Mouse (Mus musculus) spleen, adult 12 weeks (tissue): ENCODE results near the gene Casc3.
"Not testable (repeated sequence)": the region's sequence is repeated elsewhere in the genome, so short reads cannot be mapped to it uniquely, and the experiment has no call there.

Source experiments
- DNase-seq: peaks from one replicate; pipeline ENCODE4 v3.0.0; 2022; ENCODE audit warnings: low spot score

Gene Casc3

DNA sequence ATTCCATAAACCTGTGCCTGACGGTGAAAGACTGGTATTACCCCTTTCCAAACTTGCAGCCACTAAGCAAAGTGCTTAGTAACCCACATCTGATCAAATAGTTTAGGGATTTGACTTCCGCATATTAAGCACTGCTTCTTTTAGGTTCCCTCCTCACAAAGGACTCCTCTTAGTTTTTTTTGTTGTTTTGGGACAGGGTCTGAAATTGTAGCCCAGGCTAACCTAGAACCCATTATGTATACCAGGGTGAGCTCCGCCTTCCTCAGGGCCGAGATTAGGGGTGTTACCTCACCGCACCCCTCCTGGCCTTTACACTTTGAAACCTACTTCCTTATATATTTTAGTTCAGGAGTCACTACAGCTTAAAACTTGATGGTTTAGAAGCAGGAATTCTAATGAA, 14.9 kb upstream of the Casc3 start:
- DNase-seq: no peak

DNA sequence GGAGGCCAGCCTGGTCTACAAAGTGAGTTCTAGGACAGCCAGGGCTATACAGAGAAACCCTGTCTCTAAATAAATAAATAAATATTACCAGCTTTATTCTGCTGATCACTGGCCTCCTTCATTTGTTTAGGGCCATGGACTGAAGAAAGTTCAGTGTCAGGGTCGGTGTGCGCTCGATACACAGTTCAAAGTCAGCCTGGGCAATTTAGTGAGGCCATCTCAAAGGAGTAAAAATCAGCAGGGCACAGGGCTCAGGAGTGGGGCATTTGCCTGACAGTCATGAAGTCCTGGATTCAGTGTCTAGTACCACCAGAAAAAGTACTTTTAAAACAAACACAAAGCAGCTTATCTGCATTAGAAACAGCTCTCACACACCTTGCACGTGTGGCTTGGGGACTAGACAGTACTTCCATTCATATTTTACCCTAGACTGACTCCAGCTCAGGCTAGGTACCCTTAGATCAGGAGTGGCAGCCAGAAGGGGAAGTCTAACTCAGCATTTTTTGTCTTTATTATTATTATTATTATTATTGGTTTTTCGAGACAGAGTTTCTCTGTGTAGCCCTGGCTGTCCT, 14.0 kb upstream of the Casc3 start:
- no peak for DNase-seq

DNA sequence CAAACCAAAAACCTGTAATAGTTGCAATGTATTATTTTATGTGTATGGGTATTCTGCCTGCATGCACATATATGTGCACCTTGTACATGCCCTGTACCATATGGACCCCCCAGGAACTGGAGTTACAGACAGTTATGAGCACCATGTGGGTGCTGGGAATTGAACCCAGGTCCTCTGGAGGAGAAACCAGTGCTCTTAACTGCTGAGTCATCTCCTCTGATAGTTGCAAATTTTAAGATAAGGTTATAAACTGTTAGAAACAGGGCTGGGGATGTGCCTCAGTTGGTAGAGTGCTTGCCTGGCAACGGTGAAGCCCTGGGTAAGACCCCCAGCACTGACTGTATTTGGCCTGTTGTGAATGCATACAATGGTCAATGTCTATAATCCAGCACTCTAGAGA, 13.3 kb upstream of the Casc3 start:
- DNase-seq: no peak

DNA sequence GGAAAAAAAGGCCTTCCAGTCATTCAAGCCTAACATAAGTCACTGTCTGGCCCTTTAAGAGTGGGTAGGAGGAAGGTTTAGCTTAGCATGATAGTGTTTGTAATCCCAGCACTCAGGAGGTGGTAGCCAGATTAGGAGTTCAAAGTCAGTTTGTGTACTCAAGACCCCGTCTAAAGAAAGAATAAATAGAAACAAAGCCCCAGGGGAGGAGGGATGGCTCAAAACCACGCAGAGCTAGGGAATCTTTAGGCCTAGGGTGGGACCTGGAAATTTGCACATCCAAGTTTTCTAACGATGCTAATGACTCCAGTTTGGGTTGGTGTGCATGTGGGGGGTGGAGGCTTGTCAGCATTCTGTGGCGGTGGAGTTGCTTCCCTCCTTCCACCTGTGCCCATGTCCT, 12.6 kb upstream of the Casc3 start:
- no peak for DNase-seq

DNA sequence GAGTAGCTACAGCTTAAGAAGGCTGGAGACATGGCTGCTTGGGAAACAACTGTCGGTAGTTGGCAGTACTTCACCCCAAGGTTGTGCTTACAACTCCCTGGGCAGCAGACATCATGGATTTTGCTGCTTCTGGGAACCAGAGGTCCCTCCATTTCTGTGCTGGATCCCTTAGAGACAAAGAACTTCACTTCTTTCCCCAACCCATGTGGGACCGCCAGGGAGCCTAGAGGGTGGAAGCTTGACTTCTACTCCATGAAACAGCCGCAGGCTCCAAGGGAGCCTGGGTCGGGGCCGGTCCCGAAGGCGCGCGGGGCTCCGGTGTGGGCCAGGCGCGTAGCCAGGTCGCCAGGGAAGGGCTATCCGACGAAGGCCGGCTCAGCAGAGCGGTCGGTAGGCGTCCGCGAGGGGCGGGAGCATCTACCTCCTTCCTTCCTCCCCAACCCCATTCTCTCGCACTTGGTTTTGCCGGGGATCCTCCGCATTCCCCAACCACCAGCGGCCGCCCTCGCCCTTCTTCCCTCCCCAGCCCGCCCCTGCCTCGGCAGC, 10.2 kb upstream of the Casc3 start:
- peak; percentile 64 for DNase-seq

DNA sequence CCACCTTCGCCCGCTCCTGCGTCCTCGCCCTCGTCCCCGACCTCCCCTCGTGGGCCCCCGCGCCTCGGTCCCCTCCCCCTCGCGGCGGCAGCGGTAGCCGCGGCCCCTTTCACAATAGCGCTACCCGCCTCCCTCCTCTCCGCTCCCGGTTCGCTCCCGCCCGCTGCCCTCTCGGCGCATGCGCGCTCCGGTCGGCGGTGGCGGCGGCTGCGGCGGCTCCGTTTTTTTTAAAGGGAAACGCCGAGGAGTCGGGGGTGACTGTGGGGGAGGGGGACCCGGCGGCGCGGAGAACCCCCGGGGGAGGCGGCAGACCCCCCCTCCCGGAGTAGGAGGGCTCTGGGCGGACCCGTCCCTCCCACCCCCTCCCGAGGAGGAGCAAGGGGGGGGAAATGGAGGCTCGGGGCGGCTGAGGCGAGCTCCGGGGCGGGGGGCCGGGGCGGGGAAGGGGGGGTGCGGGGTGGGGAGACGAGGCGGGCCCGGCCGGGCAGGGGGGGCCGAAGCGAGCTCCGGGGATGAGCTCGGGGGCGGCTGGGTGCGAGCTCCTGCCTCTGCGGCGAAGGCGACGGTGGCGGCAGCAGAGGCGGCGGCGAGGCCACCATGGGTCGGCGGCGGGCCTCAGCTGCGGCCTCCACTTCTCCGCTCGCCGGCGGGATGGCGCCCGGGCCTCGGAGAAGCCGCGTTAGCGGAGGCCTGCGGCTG, 9.5 kb upstream of the Casc3 start, which contains the start of gene Msl1:
Gene Msl1 (plus strand): TSS at position 502 of the 699 bp plus-strand sequence.
- peak; percentile 82 for DNase-seq

DNA sequence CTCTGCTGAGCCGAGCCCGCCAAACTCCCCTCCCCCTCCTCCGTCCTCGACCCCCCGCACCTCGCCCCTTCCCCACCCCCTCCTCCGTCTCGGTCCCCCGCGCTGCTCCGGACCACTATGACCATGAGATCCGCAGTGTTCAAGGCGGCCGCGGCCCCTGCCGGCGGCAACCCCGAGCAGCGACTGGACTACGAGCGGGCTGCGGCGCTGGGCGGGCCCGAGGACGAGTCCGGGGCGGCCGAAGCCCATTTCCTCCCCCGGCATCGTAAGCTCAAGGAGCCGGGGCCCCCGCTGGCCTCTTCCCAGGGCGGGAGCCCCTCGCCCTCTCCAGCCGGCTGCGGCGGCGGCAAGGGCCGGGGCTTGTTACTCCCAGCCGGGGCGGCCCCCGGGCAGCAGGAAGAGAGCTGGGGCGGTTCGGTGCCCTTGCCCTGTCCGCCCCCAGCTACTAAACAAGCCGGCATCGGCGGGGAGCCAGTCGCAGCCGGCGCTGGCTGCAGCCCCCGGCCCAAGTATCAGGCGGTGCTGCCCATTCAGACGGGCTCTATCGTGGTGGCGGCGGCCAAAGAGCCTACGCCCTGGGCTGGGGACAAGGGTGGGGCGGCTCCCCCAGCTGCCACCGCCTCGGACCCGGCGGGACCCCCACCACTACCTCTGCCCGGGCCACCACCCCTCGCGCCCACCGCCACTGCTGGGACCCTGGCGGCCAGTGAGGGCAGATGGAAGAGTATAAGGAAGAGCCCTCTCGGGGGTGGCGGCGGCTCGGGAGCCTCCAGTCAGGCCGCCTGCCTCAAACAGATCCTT, 8.8 kb upstream of the Casc3 start:
- peak; percentile 50 for DNase-seq

DNA sequence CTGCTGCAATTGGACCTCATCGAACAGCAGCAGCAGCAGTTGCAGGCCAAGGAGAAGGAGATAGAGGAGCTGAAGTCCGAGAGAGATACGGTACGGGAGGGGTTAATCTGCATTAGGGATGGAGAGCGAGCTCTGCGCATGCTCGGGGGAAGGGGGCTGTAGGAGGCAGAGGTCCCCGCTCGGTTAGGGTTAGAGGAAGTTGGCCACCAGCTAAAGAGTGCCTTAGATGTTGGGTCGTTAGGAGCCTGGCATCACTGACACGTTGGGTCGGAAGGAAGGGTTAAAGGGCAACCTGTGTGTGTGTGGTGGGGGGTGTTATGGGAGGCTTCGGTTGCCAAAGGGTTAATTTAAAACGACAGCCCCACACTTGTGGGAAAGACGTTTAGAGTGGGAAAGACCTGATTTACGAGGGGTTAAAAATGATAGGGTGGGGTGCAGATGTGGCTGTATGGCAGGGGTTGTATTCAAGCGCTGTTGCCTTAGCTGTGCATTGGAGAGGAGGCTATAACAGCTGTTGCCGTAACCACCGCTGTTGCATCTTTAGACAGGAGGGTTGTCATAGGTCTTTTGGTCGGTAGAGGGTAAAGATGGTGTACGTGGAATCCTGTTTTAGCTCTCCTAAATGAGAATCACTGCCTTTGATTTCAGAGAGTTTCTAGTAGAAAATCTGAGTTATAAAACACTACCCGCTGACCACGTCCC, 8.0 kb upstream of the Casc3 start:
- DNase-seq: no peak

DNA sequence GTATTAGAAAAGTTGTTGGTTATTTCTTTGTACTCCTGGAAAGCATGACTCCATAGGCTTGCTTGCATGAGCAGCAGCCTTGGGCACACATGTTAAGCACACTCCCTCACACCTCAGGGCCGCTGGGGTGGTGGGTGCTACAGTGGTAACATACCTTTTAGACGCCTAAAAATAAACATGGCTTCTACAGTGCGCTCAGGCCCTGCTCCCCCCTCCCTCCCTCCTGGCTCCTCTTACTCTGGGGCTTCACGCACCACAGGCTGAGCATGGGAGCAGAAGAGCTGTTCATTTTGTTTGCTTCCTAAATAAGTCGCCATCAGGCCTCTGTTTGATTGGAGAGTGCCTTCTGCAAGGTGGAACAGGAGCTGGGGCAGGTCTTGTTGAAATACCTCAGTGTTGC, 7.4 kb upstream of the Casc3 start:
- DNase-seq: no peak

DNA sequence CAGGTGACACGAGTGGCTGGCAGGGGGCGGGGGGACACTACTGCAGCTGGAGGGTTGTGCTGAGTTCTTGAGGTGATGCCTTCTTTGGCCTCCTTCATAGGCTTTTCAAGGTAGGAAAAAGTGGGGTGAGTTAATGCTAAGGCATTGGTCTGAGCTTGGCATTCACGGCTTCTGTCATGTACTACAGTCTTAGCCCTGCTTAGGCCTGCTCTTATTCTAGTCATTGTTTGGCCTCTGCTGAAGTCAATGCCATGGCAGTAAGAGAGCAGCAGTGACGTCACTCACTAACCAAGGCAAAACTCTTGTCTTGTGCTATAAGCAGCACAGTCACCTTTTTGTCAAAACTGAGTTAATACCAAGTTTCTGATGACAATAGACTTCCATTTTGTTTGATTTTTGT, 6.8 kb upstream of the Casc3 start:
- DNase-seq: no peak

DNA sequence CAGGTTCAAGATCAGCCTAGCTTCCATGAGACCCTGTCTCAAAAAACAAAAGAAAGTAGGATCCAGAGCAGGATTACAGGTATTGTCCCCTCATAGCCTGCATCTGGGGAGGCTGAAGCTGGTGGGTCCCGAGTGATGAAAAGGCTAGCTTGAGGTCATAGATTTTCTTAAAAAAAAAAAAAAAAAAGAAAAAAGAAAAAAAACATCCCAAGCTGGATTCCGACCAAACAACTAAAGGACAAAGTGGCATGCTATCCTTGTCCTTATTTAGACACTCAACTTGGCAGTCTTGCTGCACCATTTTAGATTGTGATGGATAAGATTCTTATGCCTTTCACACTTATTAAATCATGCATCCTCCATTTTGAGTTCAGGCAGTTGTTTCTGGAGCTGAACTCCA, 3.7 kb downstream of the Casc3 start:
- DNase-seq: no peak

DNA sequence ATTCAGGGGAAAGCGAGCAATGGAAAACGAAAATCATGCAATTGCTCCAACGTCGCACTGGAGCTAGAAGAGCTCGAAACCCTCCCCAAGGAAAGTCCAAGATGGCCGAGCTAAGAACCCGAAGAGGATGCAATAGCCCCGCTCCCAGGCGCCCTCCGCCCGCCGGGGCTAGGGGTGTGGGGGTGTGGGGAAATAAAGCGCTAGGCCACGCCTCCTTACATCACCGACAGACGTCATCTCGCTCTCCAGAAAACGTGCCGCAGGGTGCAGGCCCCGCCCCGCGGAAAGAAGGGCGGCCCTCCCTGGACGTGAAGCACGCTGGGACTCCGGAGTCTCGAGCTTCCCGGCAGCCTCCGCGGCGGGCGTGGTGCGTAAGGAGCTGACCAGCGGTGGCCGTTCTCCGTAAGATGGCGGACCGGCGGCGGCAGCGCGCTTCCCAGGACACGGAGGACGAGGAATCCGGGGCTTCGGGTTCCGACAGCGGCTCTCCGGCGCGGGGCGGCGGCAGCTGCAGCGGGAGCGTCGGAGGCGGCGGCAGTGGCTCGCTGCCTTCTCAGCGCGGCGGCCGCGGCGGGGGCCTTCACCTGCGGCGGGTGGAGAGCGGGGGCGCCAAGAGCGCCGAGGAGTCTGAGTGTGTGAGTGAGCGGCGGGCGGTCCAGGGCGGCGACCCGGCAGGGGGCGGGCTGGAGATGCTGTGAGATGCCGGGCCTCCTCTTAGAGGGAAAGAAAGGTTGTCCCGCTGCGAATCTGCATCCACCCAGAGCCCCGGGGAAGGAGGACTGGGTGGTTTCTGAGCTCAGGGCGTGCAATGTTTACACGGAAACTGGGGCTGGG, 5.0 kb downstream of the Casc3 start:
- DNase-seq: peak; percentile 97

DNA sequence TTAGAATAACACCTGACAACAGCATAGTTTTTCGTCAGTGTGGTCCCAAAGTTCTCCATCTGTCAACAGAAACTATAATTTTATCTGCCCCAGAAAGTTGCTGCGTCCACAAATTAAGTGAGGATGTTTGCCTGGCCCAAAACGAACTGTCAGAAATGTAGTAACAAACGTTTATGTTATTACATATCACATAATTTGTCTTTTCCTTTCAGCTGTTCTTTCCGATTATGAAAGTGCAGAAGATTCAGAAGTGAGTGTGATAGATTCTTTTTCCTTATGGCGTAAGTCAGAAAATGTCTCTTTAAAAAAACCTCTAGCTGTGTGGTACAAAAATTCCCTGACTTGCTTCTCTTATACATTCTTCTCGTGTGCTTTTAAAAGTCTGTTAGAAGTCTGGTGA, 6.0 kb downstream of the Casc3 start:
- no peak for DNase-seq

DNA sequence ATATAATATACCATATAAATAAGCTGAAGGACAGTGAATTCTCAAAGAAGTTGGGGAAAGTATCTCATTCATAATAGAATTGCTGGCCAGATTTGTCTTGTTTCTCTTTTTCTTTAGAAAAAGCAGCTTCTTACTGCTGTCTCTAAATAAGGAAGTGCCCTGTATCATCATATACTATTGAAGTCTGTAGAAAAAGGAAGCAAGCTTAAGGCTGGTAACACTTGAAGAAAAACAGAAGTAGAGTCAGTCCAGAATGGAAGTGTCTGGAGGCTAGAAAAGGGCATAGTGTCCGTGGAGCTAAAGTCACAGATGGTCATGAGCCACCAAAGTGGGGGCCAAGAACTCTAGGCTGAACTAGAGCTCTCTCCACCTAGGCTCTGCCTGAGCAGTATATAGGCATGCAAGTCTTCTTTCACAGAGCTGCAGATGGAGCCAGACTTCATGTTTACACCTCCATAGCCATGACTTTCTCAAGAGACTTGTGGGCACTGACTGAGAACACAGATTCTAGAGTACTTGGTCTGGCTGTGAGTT, 12.1 kb downstream of the Casc3 start:
- no peak for DNase-seq

DNA sequence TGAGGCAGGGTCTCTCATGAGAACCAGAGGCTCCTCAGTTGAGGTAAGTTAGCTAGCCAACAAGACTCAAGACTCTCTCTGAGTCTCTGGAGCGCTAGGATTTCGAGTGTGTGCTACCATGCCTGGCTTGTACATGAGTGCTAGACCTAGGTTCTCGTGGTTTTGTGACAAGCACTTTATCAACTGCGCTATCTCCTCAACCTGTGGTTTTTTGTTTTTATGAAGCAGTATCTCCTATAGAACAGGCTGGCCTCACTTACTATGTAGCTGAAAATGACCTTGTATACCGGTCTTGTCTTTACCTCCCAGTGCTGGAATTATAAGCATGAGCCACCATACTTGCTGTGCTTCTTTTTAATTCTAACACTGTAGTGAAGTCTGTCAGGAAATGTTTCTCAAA, 16.3 kb downstream of the Casc3 start:
- DNase-seq: no peak

DNA sequence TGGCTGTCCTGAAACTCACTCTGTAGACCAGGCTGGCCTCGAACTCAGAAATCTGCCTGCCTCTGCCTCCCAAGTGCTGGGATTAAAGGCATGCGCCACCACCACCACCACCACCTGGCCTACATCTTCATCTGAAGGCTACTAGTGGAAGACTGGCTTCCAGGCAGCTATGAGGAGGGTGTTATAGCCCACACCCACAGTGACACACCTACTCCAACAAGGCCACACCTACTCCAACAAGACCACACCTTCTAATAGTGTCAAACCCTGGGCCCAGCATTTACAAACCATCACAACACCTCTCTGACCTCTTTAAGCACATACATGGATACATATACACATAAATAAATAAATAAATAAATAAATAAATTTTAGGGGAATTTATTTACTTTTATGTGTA, 21.4 kb downstream of the Casc3 start:
- not testable (repeated sequence) for DNase-seq

DNA sequence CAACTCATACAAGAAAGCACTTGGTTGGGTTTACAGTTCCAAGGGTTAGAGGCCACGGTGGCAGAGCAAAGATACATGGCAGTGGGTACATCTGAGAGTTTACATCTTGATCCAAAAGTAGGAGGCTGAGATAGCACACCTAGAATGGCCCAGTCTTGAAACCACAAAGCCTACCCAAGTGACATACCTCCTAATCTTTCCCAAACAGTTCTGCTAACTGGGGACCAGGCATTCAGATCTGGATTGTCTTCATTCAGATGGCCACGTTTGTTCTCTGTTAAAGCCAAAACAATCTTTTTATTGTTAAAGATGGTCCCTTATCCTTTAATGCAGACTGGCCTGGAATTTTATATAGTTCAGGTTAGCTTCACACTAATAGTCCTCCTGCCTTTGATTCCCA, 23.2 kb downstream of the Casc3 start:
- no peak for DNase-seq

DNA sequence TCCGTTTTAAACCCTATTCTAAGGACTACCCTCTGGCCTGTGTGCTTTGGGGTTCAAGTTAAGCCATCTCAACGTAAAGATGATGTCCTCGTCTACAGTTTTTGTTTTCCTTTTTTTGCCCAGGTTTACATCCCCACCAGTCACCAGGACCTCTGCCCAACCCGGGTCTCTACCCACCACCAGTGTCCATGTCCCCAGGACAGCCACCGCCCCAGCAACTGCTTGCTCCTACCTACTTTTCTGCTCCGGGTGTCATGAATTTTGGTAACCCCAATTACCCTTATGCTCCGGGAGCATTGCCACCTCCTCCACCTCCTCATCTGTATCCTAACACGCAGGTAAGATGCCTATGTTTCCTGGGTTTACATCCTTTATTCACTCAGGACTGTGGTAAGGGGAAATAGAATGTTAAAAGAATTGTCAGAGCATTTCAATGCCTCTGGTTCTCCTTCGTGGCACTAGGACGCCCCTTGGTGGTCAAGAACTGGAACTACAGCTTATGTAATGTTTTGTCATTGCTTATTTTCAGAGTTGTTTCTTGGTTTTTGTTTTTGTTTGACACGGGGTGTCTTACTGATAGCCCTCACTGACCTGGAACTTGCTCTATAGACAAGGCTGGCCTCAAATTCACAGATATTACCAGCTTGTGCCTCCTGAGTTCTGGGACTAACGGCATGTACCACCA, 24.5 kb downstream of the Casc3 start:
- DNase-seq: no peak

DNA sequence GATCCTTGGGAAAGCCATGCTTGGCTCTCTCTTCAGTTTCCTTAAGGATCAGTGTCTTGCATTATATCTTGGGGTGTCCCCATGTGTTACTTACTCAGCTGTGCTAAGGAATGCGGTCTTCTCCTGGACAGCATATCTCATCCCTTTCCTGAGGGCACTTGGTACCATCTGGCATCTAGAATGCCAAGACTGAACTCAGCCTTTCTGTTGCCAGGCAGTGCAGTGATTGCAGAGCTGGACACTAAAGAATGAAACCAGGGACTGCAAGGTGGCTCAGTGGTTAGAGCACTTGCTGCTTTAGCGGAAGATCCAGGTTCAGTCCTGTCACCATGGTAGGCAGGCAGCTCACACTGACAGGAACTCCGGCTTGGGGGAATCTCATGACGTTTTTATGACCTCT, 25.2 kb downstream of the Casc3 start:
- DNase-seq: no peak

DNA sequence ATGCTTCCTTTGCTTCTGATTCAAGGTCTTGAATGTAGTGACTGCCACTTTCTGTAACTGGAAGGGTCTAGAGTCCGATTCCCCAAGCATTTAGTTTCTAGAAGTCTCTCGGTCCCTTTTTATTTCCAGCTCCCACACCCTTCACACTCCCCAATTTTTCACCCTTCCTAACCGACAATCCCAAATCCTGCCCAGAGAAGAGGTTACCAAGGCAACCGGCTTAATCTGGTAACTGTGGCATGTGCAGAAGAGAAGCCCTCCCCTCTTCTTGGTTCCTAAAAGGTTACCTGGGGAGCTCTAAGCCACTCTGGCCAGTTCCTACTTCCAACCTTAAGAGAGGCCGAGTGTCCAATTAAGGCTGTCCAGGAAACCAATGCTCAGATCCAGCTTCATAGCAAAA, 30.6 kb downstream of the Casc3 start:
- no peak for DNase-seq

DNA sequence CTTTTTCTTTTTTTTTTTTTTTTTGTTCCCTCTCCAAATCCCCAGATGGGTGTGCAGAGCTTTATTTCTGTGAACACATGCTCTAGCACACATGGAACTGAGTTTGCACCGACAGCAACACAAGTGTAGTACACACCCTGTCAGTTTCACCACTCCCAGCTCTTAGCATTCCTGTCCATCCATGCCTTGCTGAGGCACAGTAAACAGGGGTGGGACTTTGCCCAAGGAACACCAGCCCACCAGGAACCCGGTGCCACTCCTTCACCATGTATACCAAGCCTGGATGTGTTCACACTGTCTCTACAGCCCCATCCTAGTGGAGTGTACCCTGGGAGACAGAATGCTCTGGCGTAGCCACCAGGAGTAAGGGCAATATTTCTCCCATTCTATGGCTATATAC, 31.0 kb downstream of the Casc3 start:
- no peak for DNase-seq
